Mouse (Mus musculus): ENCODE measurements at regions not wholly inside any gene's neighbourhood (a gene's known extent, or its start where the extent isn't known, plus 50 kb on each side); places are given as distances from the start of the nearest gene placed in this dataset.
"Not testable (repeated sequence)": the region's sequence is repeated elsewhere in the genome, so short reads cannot be mapped to it uniquely, and the experiment has no call there.

- intact Hi-C loops (cut with DNase I), result no loop called here
- DNase-seq (ENCODE audit: low spot score), result no peak
These were observed 981.0 kb downstream of the 4930447A16Rik start for GRCm38 (mm10) chr15:38406114-38406960.

GRCm38 (mm10) chr15:38407476-38407875, 982.1 kb downstream of the 4930447A16Rik start:
- no peak for DNase-seq (ENCODE audit: low spot score)
- intact Hi-C loops (cut with DNase I), result no loop called here

GRCm38 (mm10) chr15:38409168-38409567, 983.8 kb downstream of the 4930447A16Rik start:
- no peak for DNase-seq (ENCODE audit: low spot score)
- intact Hi-C loops (cut with DNase I), result no loop called here

- DNase-seq (ENCODE audit: low spot score), result no peak
- intact Hi-C loops (cut with DNase I), result no loop called here
These were observed 985.1 kb downstream of the 4930447A16Rik start for GRCm38 (mm10) chr15:38410462-38410861.

- DNase-seq (ENCODE audit: low spot score), result no peak
These were observed 987.1 kb downstream of the 4930447A16Rik start for GRCm38 (mm10) chr15:38412481-38412880.

GRCm38 (mm10) chr15:38413329-38413728, 988.0 kb downstream of the 4930447A16Rik start:
- DNase-seq (ENCODE audit: low spot score), result no peak

More at GRCm38 (mm10) chr15:38412481-38412880, 987.1 kb downstream of the 4930447A16Rik start:
- intact Hi-C loops (cut with DNase I), result no loop called here

GRCm38 (mm10) chr15:38414318-38415090, 989.1 kb downstream of the 4930447A16Rik start:
- DNase-seq (ENCODE audit: low spot score), result no peak
- intact Hi-C loops (cut with DNase I), result no loop called here

More at GRCm38 (mm10) chr15:38413329-38413728, 988.0 kb downstream of the 4930447A16Rik start:
- intact Hi-C loops (cut with DNase I), result no loop called here

GRCm38 (mm10) chr15:38415091-38415486, 989.7 kb downstream of the 4930447A16Rik start:
- no peak for DNase-seq (ENCODE audit: low spot score)
- intact Hi-C loops (cut with DNase I), result no loop called here

GRCm38 (mm10) chr15:38419621-38420020, 994.3 kb downstream of the 4930447A16Rik start:
- intact Hi-C loops (cut with DNase I), result no loop called here
- DNase-seq (ENCODE audit: low spot score), result peak; percentile 39

- intact Hi-C loops (cut with DNase I), result no loop called here
- DNase-seq (ENCODE audit: low spot score), result no peak
These were observed 995.4 kb downstream of the 4930447A16Rik start for GRCm38 (mm10) chr15:38420784-38421183.

GRCm38 (mm10) chr15:38422741-38423140, 997.4 kb downstream of the 4930447A16Rik start:
- intact Hi-C loops (cut with DNase I), result no loop called here
- DNase-seq (ENCODE audit: low spot score), result no peak

GRCm38 (mm10) chr15:38425506-38425905, 1000.2 kb downstream of the 4930447A16Rik start:
- DNase-seq (ENCODE audit: low spot score), result no peak
- intact Hi-C loops (cut with DNase I), result no loop called here

GRCm38 (mm10) chr15:38427966-38428365, 1002.6 kb downstream of the 4930447A16Rik start:
- intact Hi-C loops (cut with DNase I), result no loop called here

GRCm38 (mm10) chr15:38431668-38432067, 1006.3 kb downstream of the 4930447A16Rik start:
- intact Hi-C loops (cut with DNase I), result loop anchor here (2.0 to 5.0 kb wide), 2 partner anchors 41 to 133 kb away; no protein-coding TSS in a partner anchor
- DNase-seq (ENCODE audit: low spot score), result peak; percentile 57

More at GRCm38 (mm10) chr15:38427966-38428365, 1002.6 kb downstream of the 4930447A16Rik start:
- DNase-seq (ENCODE audit: low spot score), result no peak

GRCm38 (mm10) chr15:38433386-38433785, 1008.0 kb downstream of the 4930447A16Rik start:
- DNase-seq (ENCODE audit: low spot score), result no peak
- intact Hi-C loops (cut with DNase I), result loop anchor here (2.0 to 5.0 kb wide), 2 partner anchors 39 to 135 kb away; no protein-coding TSS in a partner anchor

- intact Hi-C loops (cut with DNase I), result loop anchor here (5.0 kb wide), 1 partner anchor 38 kb away; no protein-coding TSS in a partner anchor
- not testable (repeated sequence) for DNase-seq (ENCODE audit: low spot score)
These were observed 1008.9 kb downstream of the 4930447A16Rik start for GRCm38 (mm10) chr15:38434239-38434638.

Measured in heart, postnatal 25 days (tissue).